Mouse (Mus musculus): ENCODE measurements around the gene Paxx. TPM values are rescaled to one million over a fixed set of nuclear protein-coding genes. Genes with fewer than 3 reads are reported as not detected.

Gene Paxx
- polyA plus RNA-seq (2015; fragmentation: Nextera tagmentation; extraction: Ambion mirVana): 33.8 and 35.9 TPM in 2 replicates

DNA sequence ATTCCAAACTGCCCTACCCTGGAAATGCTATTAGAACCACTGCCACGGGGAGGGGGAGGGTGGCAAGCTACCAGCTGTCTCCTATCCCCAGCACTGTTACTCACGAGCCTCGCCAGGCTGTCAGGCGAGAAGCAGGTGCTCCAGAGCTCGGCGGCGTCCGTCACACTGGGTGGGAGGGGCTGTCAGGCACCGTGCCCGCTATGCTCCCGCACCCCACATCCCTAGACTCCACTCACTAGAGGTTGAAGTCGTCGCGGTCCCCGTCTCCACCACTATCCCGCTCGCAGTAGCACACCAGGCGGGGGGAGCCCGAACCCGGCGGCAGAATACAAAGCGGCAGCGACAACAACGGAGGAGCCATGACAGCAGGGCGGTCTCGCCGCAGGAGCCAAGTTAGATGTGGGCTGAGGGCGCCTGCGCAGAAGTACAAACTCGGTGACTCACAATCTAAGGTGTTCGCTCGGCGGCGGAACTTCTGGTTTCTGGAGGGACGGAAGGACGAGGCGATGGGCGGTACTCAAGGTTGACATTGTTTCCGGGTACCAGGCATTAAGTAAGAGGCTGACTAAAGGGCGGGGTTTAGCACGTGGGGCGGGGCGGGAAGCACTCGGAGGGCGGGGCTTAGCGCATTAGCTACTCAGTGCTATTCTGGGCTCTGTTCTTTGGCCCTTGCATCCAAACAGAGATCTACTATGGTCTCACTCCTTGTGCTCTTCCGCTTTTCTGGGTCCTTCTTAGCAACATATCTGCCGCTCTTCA is at the start of gene Paxx:
Gene Paxx, minus strand, starts transcription at position 544 of the 759 bp plus-strand sequence.
- Histone ChIP-seq H3K27me3 (ENCODE audit: insufficient read depth, low read length) (no peaks in the 10 kb centered on the region), H3K4me2 (replicated peaks; ENCODE audit: low read depth, low read length) (peak within 1 kb of the TSS; percentile 87), H3K9ac (replicated peaks; ENCODE audit: low read length) (peak within 1 kb of the TSS; percentile 85), H3K36me3 (ENCODE audit: insufficient read depth, low read length) (no peaks in the 10 kb centered on the region), H3K27ac (ENCODE audit: low read length) (peak within 1 kb of the TSS; percentile 90), H3K4me1 (ENCODE audit: insufficient read depth, low read length) (peaks cover 15% of the 10 kb centered on the region), H3K4me3 (ENCODE audit: low read length) (peak within 1 kb of the TSS; percentile 85), H3K9me3 (ENCODE audit: low read length) (no peaks in the 10 kb centered on the region)
- ATAC-seq (ENCODE audit: low FRiP score, low TSS enrichment): peak; percentile 94
- under 1% methylated on average over 48 of the region's 48 CpGs for WGBS

GRCm38 (mm10) chr2:25509912-25510311 is 49.0 kb upstream of the Paxx start:
- no peak overlapping the region for H3K4me3 ChIP-seq (ENCODE audit: low read length)
- peaks cover 5% of the 10 kb centered on the region; the same call in 1 of the 2 replicates for H3K36me3 ChIP-seq (ENCODE audit: insufficient read depth, low read length)
- no peak for ATAC-seq (ENCODE audit: low FRiP score, low TSS enrichment)
- H3K27ac ChIP-seq (ENCODE audit: low read length): no peak overlapping the region
- H3K9me3 ChIP-seq (ENCODE audit: low read length): no peaks in the 10 kb centered on the region
- H3K27me3 ChIP-seq (ENCODE audit: insufficient read depth, low read length): no peaks in the 10 kb centered on the region
- H3K9ac ChIP-seq (replicated peaks; ENCODE audit: low read length): no peak overlapping the region
- H3K4me2 ChIP-seq (replicated peaks; ENCODE audit: low read depth, low read length): no peak overlapping the region
- WGBS: 69% methylated on average over 3 of the region's 3 CpGs
- no peaks in the 10 kb centered on the region for H3K4me1 ChIP-seq (ENCODE audit: insufficient read depth, low read length)

DNA sequence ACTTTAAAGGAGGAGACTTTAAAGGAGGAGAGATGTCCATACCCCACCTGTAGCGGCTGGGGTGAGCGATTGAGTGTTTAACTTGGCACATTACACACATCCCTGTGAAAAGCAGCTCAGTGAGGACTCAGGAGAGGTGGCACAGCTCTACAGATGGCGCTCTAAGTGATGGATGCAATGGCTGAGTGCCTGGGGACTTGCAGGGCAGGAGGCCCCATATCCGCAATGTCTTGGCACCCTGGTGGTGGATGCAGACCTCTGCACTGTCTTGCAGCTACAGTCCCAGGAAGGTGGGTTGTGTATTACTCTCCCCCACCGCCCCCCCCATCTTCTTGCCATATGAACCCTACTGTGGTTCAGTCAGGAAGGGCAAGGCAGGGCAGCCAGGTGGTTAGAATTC is 46.1 kb upstream of the Paxx start:
- ATAC-seq (ENCODE audit: low FRiP score, low TSS enrichment): peak; percentile 60; the same call in 1 of the 2 replicates
- Histone ChIP-seq H3K4me1 (ENCODE audit: insufficient read depth, low read length) (peaks cover 3% of the 10 kb centered on the region), H3K27me3 (ENCODE audit: insufficient read depth, low read length) (no peaks in the 10 kb centered on the region), H3K9ac (replicated peaks; ENCODE audit: low read length) (no peak overlapping the region), H3K4me3 (ENCODE audit: low read length) (no peak overlapping the region), H3K4me2 (replicated peaks; ENCODE audit: low read depth, low read length) (no peak overlapping the region), H3K36me3 (ENCODE audit: insufficient read depth, low read length) (peaks cover 24% of the 10 kb centered on the region), H3K9me3 (ENCODE audit: low read length) (no peaks in the 10 kb centered on the region), H3K27ac (ENCODE audit: low read length) (no peak overlapping the region)
- WGBS: 35% methylated on average over 5 of the region's 5 CpGs

GRCm38 (mm10) chr2:25505860-25506259 is 45.0 kb upstream of the Paxx start:
- Histone ChIP-seq H3K27ac (ENCODE audit: low read length) (no peak overlapping the region), H3K9me3 (ENCODE audit: low read length) (no peaks in the 10 kb centered on the region), H3K4me1 (ENCODE audit: insufficient read depth, low read length) (peaks cover 11% of the 10 kb centered on the region), H3K36me3 (ENCODE audit: insufficient read depth, low read length) (peaks cover 24% of the 10 kb centered on the region), H3K4me3 (ENCODE audit: low read length) (no peak overlapping the region), H3K4me2 (replicated peaks; ENCODE audit: low read depth, low read length) (no peak overlapping the region), H3K9ac (replicated peaks; ENCODE audit: low read length) (no peak overlapping the region), H3K27me3 (ENCODE audit: insufficient read depth, low read length) (no peaks in the 10 kb centered on the region)
- ATAC-seq (ENCODE audit: low FRiP score, low TSS enrichment): no peak
- 95% methylated on average over 4 of the region's 4 CpGs for WGBS

DNA sequence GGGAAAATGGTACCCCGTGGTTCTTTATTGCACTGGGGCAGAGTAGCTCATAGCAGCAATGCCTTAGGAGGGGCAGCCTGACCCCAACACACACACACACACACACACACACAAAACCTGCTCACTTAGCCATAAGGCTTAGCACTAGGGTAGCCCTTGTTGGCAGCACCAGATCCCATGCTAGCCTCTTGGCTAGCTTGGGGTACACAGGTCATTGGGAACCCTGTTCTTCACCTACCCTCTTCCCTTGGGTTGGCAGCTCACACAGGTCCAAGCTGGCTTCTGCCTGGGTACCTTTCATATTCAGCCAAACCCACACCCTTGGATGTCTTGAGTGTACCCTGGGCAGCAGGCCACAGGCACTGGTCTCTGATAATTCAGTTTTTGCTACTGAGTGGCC is 44.1 kb upstream of the Paxx start:
- Histone ChIP-seq H3K4me2 (replicated peaks; ENCODE audit: low read depth, low read length) (no peak overlapping the region), H3K4me3 (ENCODE audit: low read length) (no peak overlapping the region), H3K27me3 (ENCODE audit: insufficient read depth, low read length) (no peaks in the 10 kb centered on the region), H3K36me3 (ENCODE audit: insufficient read depth, low read length) (peaks cover 24% of the 10 kb centered on the region), H3K9ac (replicated peaks; ENCODE audit: low read length) (no peak overlapping the region), H3K4me1 (ENCODE audit: insufficient read depth, low read length) (peaks cover 14% of the 10 kb centered on the region), H3K27ac (ENCODE audit: low read length) (no peak overlapping the region), H3K9me3 (ENCODE audit: low read length) (no peaks in the 10 kb centered on the region)
- no peak for ATAC-seq (ENCODE audit: low FRiP score, low TSS enrichment)
- WGBS: 89% methylated on average over 1 of the region's 1 CpGs

DNA sequence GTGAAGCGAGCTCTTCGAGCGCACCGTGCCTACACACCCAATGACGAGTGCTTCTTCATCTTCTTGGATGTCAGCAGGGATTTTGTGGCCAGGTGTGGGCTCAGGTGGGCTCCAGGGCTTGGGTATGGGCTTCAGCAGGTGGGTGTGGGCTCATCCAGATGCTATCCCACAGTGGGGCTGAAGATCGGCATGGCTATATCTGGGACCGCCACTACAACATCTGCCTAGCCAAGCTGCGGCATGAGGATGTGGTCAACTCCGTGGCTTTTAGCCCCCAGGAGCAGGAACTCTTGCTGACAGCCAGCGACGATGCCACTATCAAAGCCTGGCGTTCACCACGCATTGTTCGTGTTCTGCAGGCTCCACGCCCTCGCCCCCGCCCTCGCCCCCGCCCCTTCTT is 43.6 kb upstream of the Paxx start:
- no peak overlapping the region for H3K4me2 ChIP-seq (replicated peaks; ENCODE audit: low read depth, low read length)
- no peaks in the 10 kb centered on the region for H3K27me3 ChIP-seq (ENCODE audit: insufficient read depth, low read length)
- H3K36me3 ChIP-seq (ENCODE audit: insufficient read depth, low read length): peaks cover 24% of the 10 kb centered on the region
- no peak overlapping the region for H3K4me3 ChIP-seq (ENCODE audit: low read length)
- no peak for ATAC-seq (ENCODE audit: low FRiP score, low TSS enrichment)
- WGBS: 96% methylated on average over 15 of the region's 19 CpGs
- no peak overlapping the region for H3K9ac ChIP-seq (replicated peaks; ENCODE audit: low read length)
- H3K4me1 ChIP-seq (ENCODE audit: insufficient read depth, low read length): peaks cover 14% of the 10 kb centered on the region
- H3K27ac ChIP-seq (ENCODE audit: low read length): no peak overlapping the region
- H3K9me3 ChIP-seq (ENCODE audit: low read length): no peaks in the 10 kb centered on the region

DNA sequence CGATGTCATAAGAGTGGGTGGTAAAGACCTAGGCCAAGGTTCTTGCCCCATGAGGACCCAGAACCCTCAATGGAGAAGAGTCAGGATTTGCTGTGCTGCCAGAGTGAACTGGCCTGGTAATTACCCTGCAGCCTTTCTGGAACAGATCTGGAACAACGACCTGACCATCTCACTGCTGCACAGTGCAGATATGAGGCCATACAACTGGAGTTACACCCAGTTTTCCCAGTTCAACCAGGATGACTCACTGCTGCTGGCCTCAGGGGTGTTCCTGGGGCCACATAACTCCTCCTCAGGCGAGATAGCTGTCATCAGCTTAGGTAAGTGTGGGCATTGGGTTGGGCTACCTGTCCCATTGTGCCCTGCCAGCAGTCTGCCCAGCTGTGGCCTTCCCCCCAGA is 41.8 kb upstream of the Paxx start:
- H3K4me2 ChIP-seq (replicated peaks; ENCODE audit: low read depth, low read length): no peak overlapping the region
- H3K27ac ChIP-seq (ENCODE audit: low read length): no peak overlapping the region
- H3K27me3 ChIP-seq (ENCODE audit: insufficient read depth, low read length): no peaks in the 10 kb centered on the region
- H3K9me3 ChIP-seq (ENCODE audit: low read length): no peaks in the 10 kb centered on the region
- WGBS: 81% methylated on average over 3 of the region's 3 CpGs
- no peak for ATAC-seq (ENCODE audit: low FRiP score, low TSS enrichment)
- H3K9ac ChIP-seq (replicated peaks; ENCODE audit: low read length): no peak overlapping the region
- no peak overlapping the region for H3K4me3 ChIP-seq (ENCODE audit: low read length)
- peaks cover 24% of the 10 kb centered on the region for H3K36me3 ChIP-seq (ENCODE audit: insufficient read depth, low read length)
- H3K4me1 ChIP-seq (ENCODE audit: insufficient read depth, low read length): peaks cover 14% of the 10 kb centered on the region

GRCm38 (mm10) chr2:25501593-25502486 is 40.9 kb upstream of the Paxx start, which contains the start of gene C8g:
TSS of gene C8g (minus strand) at chr2:25501719.
- Histone ChIP-seq H3K27me3 (ENCODE audit: insufficient read depth, low read length) (no peaks in the 10 kb centered on the region), H3K9ac (replicated peaks; ENCODE audit: low read length) (peak within 1 kb of the TSS; percentile 98), H3K9me3 (ENCODE audit: low read length) (no peaks in the 10 kb centered on the region), H3K36me3 (ENCODE audit: insufficient read depth, low read length) (peaks cover 24% of the 10 kb centered on the region), H3K4me2 (replicated peaks; ENCODE audit: low read depth, low read length) (peak within 1 kb of the TSS; percentile 94), H3K27ac (ENCODE audit: low read length) (peak within 1 kb of the TSS; percentile 86), H3K4me3 (ENCODE audit: low read length) (peak within 1 kb of the TSS; percentile 87), H3K4me1 (ENCODE audit: insufficient read depth, low read length) (peaks cover 14% of the 10 kb centered on the region)
- WGBS: 73% methylated on average over 19 of the region's 20 CpGs
- ATAC-seq (ENCODE audit: low FRiP score, low TSS enrichment): no peak

GRCm38 (mm10) chr2:25500576-25501405 is 39.9 kb upstream of the Paxx start, which contains the start of gene Fbxw5:
TSS of gene Fbxw5 (plus strand) at chr2:25500750.
- Histone ChIP-seq H3K4me2 (replicated peaks; ENCODE audit: low read depth, low read length) (peak within 1 kb of the TSS; percentile 94), H3K36me3 (ENCODE audit: insufficient read depth, low read length) (peaks cover 24% of the 10 kb centered on the region), H3K4me1 (ENCODE audit: insufficient read depth, low read length) (peaks cover 14% of the 10 kb centered on the region), H3K9ac (replicated peaks; ENCODE audit: low read length) (peak within 1 kb of the TSS; percentile 98), H3K9me3 (ENCODE audit: low read length) (no peaks in the 10 kb centered on the region), H3K27ac (ENCODE audit: low read length) (peak within 1 kb of the TSS; percentile 86), H3K4me3 (ENCODE audit: low read length) (peak within 1 kb of the TSS; percentile 87), H3K27me3 (ENCODE audit: insufficient read depth, low read length) (no peaks in the 10 kb centered on the region)
- under 1% methylated on average over 44 of the region's 44 CpGs for WGBS
- peak; percentile 84 for ATAC-seq (ENCODE audit: low FRiP score, low TSS enrichment)

Measured in kidney, embryonic 16.5 days (tissue).